Mouse (Mus musculus) heart, postnatal 0 days (tissue): ENCODE measurements at regions not wholly inside any gene's neighbourhood (a gene's known extent, or its start where the extent isn't known, plus 50 kb on each side); places are given as distances from the start of the nearest gene placed in this dataset.

ENCODE experiments used
- CTCF ChIP-seq: IDR thresholded peaks from 2 replicates; pipeline ENCODE4 v1.5.1; 2016; ENCODE audit warnings: antibody characterized with exemption, control low read depth, low read depth
- EP300 ChIP-seq: IDR thresholded peaks from 2 replicates; pipeline ENCODE4 v1.6.1; 2016; ENCODE audit warnings: antibody characterized with exemption, low read depth

DNA sequence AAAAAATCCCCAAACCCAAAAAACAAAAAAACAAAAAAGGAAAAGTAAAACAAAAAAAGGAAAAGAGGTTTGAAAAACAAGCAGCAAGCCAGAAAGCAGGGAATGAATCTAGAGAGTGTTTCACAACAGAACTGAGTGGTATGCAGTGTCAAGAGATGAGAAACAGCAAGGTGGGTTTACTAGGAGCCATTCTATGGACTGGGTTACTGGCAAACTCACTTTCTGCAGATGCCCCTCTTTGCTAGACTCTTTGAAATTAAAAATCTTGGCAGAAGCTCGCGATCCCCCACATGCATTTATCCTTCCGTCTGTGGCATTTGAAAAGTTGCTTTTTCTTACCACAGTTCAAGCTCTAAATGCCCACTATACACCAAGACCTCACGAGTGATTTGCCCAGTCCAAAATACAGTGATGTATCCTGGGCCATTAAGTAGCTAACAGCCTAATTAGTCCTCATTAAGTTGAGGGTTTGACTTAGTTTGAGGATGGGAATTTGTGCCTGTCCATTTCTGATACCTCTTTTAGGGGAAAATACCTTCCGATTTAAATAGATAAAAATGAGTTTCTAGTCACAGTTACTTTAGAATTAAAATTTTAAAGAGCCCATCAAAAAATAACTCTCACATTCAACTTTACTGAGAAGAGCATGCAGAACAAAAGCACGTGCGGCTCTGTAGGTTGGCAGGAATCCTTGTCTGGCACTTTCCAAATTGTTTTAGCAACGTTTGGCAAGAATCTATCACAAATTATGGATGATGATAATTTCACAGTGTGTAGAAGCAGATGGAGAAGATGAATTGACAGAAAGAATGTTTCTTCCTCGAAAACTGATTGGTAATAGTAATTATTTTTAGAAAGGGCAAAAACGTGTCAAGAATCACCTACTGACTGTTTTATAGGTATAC lies 938.4 kb upstream of the Adgrl2 start:
- TF ChIP-seq CTCF (no peak), EP300 (no peak)
